Mouse (Mus musculus) intestine, embryonic 16.5 days (tissue): ENCODE measurements around the gene 2610042L04Rik. TPM values are rescaled to one million over a fixed set of nuclear protein-coding genes. Genes with fewer than 3 reads are reported as not detected.
"Not testable (repeated sequence)": the region's sequence is repeated elsewhere in the genome, so short reads cannot be mapped to it uniquely, and the experiment has no call there.

Source experiments
- ATAC-seq: fragments of 200-750 bp; cut with Nextera tagmentation; 2 replicates; pipeline ENCODE4 v1.8.0; 2017; ENCODE audit warnings: moderate TSS enrichment, moderate library complexity
- H3K27ac ChIP-seq: fragments of 300-500 bp; sonication (generic); 2 replicates; pipeline ENCODE4 v1.5.1; 2014; ENCODE audit warnings: mild to moderate bottlenecking, low read length
- H3K27me3 ChIP-seq: fragments of 300-500 bp; sonication (generic); replicated peaks from 2 replicates; pipeline ENCODE4 v1.6.1; 2014; ENCODE audit warnings: low read length, control low read depth, mixed read lengths; ENCODE audit not compliant: control insufficient read depth, insufficient read depth
- H3K36me3 ChIP-seq: fragments of 300-500 bp; sonication (generic); 2 replicates; pipeline ENCODE4 v1.6.1; 2014; ENCODE audit warnings: low read length, control low read depth; ENCODE audit not compliant: control insufficient read depth, insufficient read depth
- H3K4me1 ChIP-seq: fragments of 300-500 bp; sonication (generic); 2 replicates; pipeline ENCODE4 v1.6.1; 2014; ENCODE audit warnings: low read length, control low read depth, mixed read lengths; ENCODE audit not compliant: control insufficient read depth, insufficient read depth
- H3K4me2 ChIP-seq: fragments of 300-500 bp; sonication (generic); 2 replicates; pipeline ENCODE4 v1.6.1; 2014; ENCODE audit warnings: low read depth, low read length, control low read depth
- H3K4me3 ChIP-seq: fragments of 300-500 bp; sonication (generic); 2 replicates; pipeline ENCODE4 v1.5.1; 2014; ENCODE audit warnings: mild to moderate bottlenecking, low read length
- H3K9ac ChIP-seq: fragments of 300-500 bp; sonication (generic); 2 replicates; pipeline ENCODE4 v1.6.1; 2014; ENCODE audit warnings: low read depth, low read length
- H3K9me3 ChIP-seq: fragments of 300-500 bp; sonication (generic); 2 replicates; pipeline ENCODE4 v1.6.1; 2016; ENCODE audit warnings: low read length, control low read depth; ENCODE audit not compliant: control insufficient read depth
- WGBS: fragments of 180-500 bp; shearing (Covaris S2); extraction: QIAGEN DNeasy Blood & Tissue Kit; methylation state at CpG from one replicate; pipeline ENCODE4 v1.1.7; 2014; 5-methylcytosine and 5-hydroxymethylcytosine counted together
- polyA plus RNA-seq: library from polyadenylated mRNA; unstranded; fragments of >200 nt; fragmentation: Nextera tagmentation; extraction: Ambion mirVana; gene quantifications from 2 replicates; pipeline ENCODE4 v1.2.1, GENCODE M21; 2015

The 2610042L04Rik gene
- polyA plus RNA-seq, result not detected in 2 replicates

DNA sequence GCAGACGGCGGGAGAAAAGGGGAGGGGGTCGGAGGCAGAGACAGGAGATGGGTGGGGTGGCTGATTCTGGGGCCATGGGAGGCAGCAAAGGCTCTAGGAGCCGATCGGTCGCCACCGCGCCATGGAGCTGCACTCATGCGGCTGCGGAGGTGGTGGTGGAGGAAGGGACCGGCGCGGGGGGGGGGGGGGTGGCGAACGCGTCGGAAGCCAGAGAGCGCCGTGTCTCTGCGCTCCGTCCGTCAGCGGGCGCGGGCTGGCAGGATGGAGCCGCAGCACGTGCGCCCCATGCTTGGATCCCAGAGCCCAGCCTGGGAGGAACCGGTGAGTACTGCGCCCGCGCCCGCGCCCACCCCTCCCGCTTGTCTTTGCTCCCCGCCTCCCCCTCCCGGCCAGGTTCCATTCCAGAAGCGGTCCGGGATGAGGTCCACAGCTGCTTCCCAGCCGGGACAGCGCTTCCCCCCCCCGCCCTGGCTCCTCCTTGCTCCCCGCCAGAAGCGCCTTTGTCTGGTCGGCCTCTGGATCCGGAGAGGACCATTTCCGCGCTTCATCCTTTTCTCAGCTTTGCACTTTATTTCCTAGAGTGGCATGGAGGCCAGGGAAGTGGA lies at the start of gene 2610042L04Rik:
Gene 2610042L04Rik, plus strand, starts transcription at position 288 of the 605 bp plus-strand sequence.
- not testable (repeated sequence) for H3K27ac ChIP-seq, H3K4me1 ChIP-seq, H3K27me3 ChIP-seq, H3K9ac ChIP-seq, H3K36me3 ChIP-seq, ATAC-seq, H3K9me3 ChIP-seq
- Histone ChIP-seq H3K4me3 (peak within 1 kb of the TSS; percentile 32), H3K4me2 (peak within 1 kb of the TSS; percentile 61)
- 5% methylated on average over 16 of the region's 48 CpGs for whole genome bisulfite sequencing

- H3K4me3 ChIP-seq, H3K4me1 ChIP-seq, H3K27ac ChIP-seq, H3K27me3 ChIP-seq, H3K9ac ChIP-seq, H3K4me2 ChIP-seq, H3K9me3 ChIP-seq, H3K36me3 ChIP-seq, ATAC-seq: not testable (repeated sequence)
- no CpG with 5 or more reads among the region's 1 CpGs for WGBS
Measured at GRCm38 (mm10) chr14:4316983-4317382, 17.6 kb upstream of the 2610042L04Rik start, which contains the start of gene Gm3149. TSS of gene Gm3149 (plus strand) at chr14:4317283.

- not testable (repeated sequence) for H3K36me3 ChIP-seq, H3K9me3 ChIP-seq, H3K4me2 ChIP-seq, H3K9ac ChIP-seq, H3K27ac ChIP-seq, ATAC-seq, H3K4me1 ChIP-seq, H3K4me3 ChIP-seq, H3K27me3 ChIP-seq
- WGBS, result 8% methylated on average over 6 of the region's 8 CpGs
Measured at GRCm38 (mm10) chr14:4335506-4335905, 943 bp downstream of the 2610042L04Rik start.

- not testable (repeated sequence) for H3K9me3 ChIP-seq, ATAC-seq, H3K4me1 ChIP-seq, H3K27ac ChIP-seq, H3K36me3 ChIP-seq, H3K27me3 ChIP-seq, H3K9ac ChIP-seq, H3K4me2 ChIP-seq, H3K4me3 ChIP-seq
- 93% methylated on average over 3 of the region's 3 CpGs for WGBS
Measured at GRCm38 (mm10) chr14:4368991-4369390, 34.4 kb downstream of the 2610042L04Rik start.

- H3K9me3 ChIP-seq, H3K27ac ChIP-seq, ATAC-seq, H3K4me1 ChIP-seq, H3K36me3 ChIP-seq, H3K9ac ChIP-seq, H3K4me2 ChIP-seq, H3K4me3 ChIP-seq, H3K27me3 ChIP-seq: not testable (repeated sequence)
- 71% methylated on average over 3 of the region's 3 CpGs for WGBS
Measured at GRCm38 (mm10) chr14:4369691-4370090, 35.1 kb downstream of the 2610042L04Rik start.

DNA sequence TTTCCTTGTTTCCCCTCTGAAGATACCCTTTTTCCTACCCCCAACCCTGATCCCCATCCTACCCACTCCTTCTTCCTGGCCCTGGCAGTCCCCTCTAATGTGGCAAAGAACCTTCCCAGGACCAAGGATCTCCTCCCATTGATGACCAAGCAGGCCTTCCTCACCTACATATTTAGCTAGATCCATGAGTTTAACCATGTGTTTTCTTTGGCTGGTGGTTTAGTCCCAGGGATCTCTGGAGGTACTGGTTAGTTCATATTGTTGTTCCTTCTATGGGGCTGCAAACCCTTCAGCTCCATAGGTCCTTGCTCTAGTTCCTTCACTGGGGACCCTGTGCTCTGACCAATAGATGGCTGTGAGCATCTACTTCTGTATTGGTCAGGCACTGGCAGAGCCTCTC lies 43.3 kb downstream of the 2610042L04Rik start:
- not testable (repeated sequence) for H3K36me3 ChIP-seq, H3K4me3 ChIP-seq, ATAC-seq, H3K4me1 ChIP-seq, H3K9ac ChIP-seq, H3K27ac ChIP-seq, H3K4me2 ChIP-seq, H3K9me3 ChIP-seq, H3K27me3 ChIP-seq

DNA sequence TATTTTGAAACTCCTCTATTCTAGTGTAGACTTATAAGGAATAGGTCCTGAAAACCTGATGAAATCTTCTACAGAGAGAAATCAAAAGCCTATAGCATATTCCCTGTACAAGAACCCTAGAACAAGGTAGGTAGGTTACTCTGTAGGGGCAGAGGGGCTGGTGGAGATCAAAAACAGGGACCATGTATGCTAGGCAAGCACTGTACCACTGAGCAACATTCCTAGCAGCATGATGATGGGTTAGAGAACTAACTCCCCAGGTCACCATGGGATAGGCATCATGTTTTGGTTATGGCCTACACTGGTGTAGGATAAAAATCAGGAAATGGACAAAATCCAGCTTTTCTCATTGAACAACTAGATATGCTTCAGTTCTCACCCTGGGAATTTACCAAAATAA lies 51.0 kb downstream of the 2610042L04Rik start:
- not testable (repeated sequence) for H3K4me3 ChIP-seq, H3K9ac ChIP-seq, H3K36me3 ChIP-seq, H3K4me2 ChIP-seq, H3K27me3 ChIP-seq, H3K27ac ChIP-seq, H3K4me1 ChIP-seq, ATAC-seq, H3K9me3 ChIP-seq

GRCm38 (mm10) chr14:4392841-4393530 lies 58.4 kb downstream of the 2610042L04Rik start:
- H3K9me3 ChIP-seq, H3K9ac ChIP-seq, H3K27me3 ChIP-seq, H3K27ac ChIP-seq, H3K4me3 ChIP-seq, H3K36me3 ChIP-seq, H3K4me1 ChIP-seq, ATAC-seq, H3K4me2 ChIP-seq: not testable (repeated sequence)
- WGBS, result 100% methylated on average over 3 of the region's 6 CpGs

DNA sequence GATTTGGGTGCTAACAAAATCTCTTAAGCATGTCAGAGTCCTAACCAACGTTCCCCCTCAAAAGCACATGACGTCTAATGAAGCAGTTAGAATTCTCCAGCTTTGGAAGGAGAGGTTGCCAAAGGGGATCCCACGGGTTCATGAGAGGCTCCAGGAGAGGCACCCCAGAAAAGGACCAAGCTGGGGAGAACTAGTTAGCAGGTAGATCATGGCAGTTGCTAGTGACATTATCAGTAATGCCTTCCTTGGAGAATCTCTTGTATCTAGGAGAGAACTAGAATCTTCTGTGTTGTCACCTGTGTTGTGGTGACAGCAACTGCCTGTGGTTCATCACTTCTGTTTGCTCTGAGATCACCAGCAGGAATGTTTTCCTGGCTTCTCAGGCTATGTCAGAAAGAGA lies 62.7 kb downstream of the 2610042L04Rik start, which contains the start of gene Gm3159:
Gene Gm3159, plus strand, starts transcription at position 301 of the 400 bp plus-strand sequence.
- not testable (repeated sequence) for H3K36me3 ChIP-seq, H3K27ac ChIP-seq, H3K9ac ChIP-seq, H3K9me3 ChIP-seq, H3K4me2 ChIP-seq, ATAC-seq, H3K4me3 ChIP-seq, H3K4me1 ChIP-seq, H3K27me3 ChIP-seq
- 64% methylated on average over 2 of the region's 3 CpGs for WGBS

DNA sequence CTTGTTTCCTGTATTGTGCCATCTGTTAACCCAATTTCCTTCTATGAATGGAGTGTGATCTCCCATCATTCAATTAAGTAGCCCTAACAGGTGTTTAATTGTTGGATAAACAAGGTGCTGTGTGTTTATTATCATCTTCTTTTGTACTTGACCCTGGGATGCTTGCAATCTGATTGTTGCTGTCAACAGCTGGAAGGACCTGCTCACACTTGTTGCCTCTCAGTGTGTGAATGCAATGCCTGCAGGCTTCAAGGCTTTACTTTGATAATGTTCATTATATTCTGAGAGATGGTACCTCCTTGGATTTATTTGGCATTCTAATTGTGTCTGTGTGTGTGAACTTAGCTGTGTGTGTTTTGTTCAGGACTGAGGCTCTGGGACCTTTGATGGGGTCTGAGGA lies 64.1 kb downstream of the 2610042L04Rik start:
- not testable (repeated sequence) for H3K9me3 ChIP-seq, H3K27me3 ChIP-seq, H3K36me3 ChIP-seq, H3K4me1 ChIP-seq, H3K27ac ChIP-seq, H3K9ac ChIP-seq, ATAC-seq, H3K4me2 ChIP-seq, H3K4me3 ChIP-seq
